Mouse (Mus musculus) heart, embryonic 14.5 days (tissue): ENCODE data around the gene Mrvi1. TPM values are rescaled to one million over a fixed set of nuclear protein-coding genes. Genes with fewer than 3 reads are reported as not detected.

Experiments used
- ATAC-seq: fragments of 200-750 bp; cut with Nextera tagmentation; 2 replicates; pipeline ENCODE4 v1.8.0; 2017; ENCODE audit warnings: low read depth, moderate TSS enrichment; ENCODE audit not compliant: insufficient number of reproducible peaks, insufficient read depth, low FRiP score
- H3K27ac ChIP-seq, 2 experiments: fragments of 200-500 bp in 1 of 2; fragments of 300-500 bp in 1 of 2; sonication (generic) in 1 of 2; replicated peaks in 1 of 2; 2 replicates each; pipeline ENCODE4 v1.5.1; 2012 to 2014; ENCODE audit warnings: low read depth in 2 of 2, low read length in 2 of 2, control low read depth in 1 of 2, mild to moderate bottlenecking in 1 of 2, mixed read lengths in 1 of 2; ENCODE audit not compliant: control insufficient read depth in 1 of 2, insufficient read depth in 1 of 2
- H3K27me3 ChIP-seq: fragments of 300-500 bp; sonication (generic); 2 replicates; pipeline ENCODE4 v1.6.1; 2014; ENCODE audit warnings: mild to moderate bottlenecking, low read length, control low read depth; ENCODE audit not compliant: control insufficient read depth, insufficient read depth
- H3K36me3 ChIP-seq: fragments of 300-500 bp; sonication (generic); 2 replicates; pipeline ENCODE4 v1.6.1; 2014; ENCODE audit warnings: mild to moderate bottlenecking, control low read depth, low read length, mixed read lengths; ENCODE audit not compliant: control insufficient read depth, insufficient read depth
- H3K4me1 ChIP-seq, 2 experiments: fragments of 200-500 bp in 1 of 2; fragments of 300-500 bp in 1 of 2; sonication (generic) in 1 of 2; 2 replicates each; pipeline ENCODE4 v1.6.1; 2012 to 2014; ENCODE audit warnings: low read length in 2 of 2, control low read depth in 1 of 2, mixed read lengths in 1 of 2; ENCODE audit not compliant: control insufficient read depth in 2 of 2, insufficient read depth in 2 of 2
- H3K4me2 ChIP-seq: fragments of 300-500 bp; sonication (generic); 2 replicates; pipeline ENCODE4 v1.6.1; 2014; ENCODE audit warnings: mild to moderate bottlenecking, low read length
- H3K4me3 ChIP-seq, 2 experiments: fragments of 200-500 bp in 1 of 2; fragments of 300-500 bp in 1 of 2; sonication (generic) in 1 of 2; 2 replicates each; pipeline ENCODE4 v1.5.1; 2012 to 2014; ENCODE audit warnings: low read length in 2 of 2, mild to moderate bottlenecking in 2 of 2, control low read depth in 1 of 2, low read depth in 1 of 2, moderate library complexity in 1 of 2; ENCODE audit not compliant: control insufficient read depth in 1 of 2, insufficient read depth in 1 of 2
- H3K9ac ChIP-seq: fragments of 300-500 bp; sonication (generic); 2 replicates; pipeline ENCODE4 v1.6.1; 2014; ENCODE audit warnings: mild to moderate bottlenecking, low read length
- H3K9me3 ChIP-seq: fragments of 300-500 bp; sonication (generic); 2 replicates; pipeline ENCODE4 v1.6.1; 2016; ENCODE audit warnings: low read length, control low read depth; ENCODE audit not compliant: control insufficient read depth
- WGBS: fragments of 180-500 bp; shearing (Covaris S2); extraction: QIAGEN DNeasy Blood & Tissue Kit; methylation state at CpG from one replicate; pipeline ENCODE4 v1.1.7; 2014; 5-methylcytosine and 5-hydroxymethylcytosine counted together
- polyA plus RNA-seq: library from polyadenylated mRNA; unstranded; fragments of >200 nt; fragmentation: Nextera tagmentation; extraction: Ambion mirVana; gene quantifications from 2 replicates; pipeline ENCODE4 v1.2.1, GENCODE M21; 2014

The Mrvi1 gene
- polyA plus RNA-seq, 1 experiment from 2014 or later: 6.3 TPM

DNA sequence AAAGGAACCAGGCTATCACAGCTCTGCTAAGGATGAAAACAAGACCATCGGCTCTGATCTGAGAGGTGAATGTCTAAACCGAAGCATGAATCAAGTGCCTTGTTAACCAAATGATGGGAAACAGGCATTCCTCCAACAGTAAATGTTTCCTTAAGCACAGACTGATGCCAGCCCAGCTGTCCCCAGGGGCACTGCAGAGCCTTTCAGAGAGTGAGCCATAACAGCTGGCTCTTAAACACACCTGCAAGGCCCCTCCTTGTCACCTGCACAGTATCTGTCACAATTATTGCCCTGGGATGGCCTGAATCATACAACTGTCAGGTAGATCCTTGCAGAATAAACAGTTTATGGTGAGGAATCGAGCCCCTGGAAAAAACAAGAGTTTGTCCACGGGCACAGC is 8.8 kb downstream of the Mrvi1 start:
- ATAC-seq: no peak
- H3K9ac ChIP-seq: no peak overlapping the region
- H3K27ac ChIP-seq: no peak overlapping the region
- peaks cover 11 to 25% of the 10 kb centered on the region in 2 experiments for H3K4me1 ChIP-seq
- no peaks in the 10 kb centered on the region for H3K36me3 ChIP-seq
- no peak overlapping the region for H3K4me2 ChIP-seq
- H3K9me3 ChIP-seq: no peaks in the 10 kb centered on the region
- WGBS: 72% methylated on average over 4 of the region's 4 CpGs
- H3K27me3 ChIP-seq: no peaks in the 10 kb centered on the region
- H3K4me3 ChIP-seq: no peak overlapping the region

DNA sequence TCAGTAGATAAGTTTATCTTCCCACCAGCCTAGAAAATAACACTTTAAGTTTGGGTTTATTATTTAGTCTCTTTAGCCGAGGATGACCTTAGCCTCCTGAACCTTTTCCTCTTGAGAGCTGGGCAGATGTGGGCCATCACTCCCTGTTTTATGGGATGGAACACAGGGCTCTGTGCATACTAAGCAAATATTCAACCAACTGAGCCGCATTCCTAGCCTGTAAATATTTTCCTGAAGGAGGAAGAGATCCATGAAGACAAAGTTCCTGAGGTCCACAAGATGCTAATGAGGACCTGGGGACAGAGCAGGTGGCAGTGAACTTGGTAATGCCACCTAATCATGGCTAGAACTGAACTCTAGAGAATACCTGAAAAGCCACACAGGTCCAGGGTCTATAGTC is 9.5 kb downstream of the Mrvi1 start:
- peaks cover 12 to 26% of the 10 kb centered on the region in 2 experiments for H3K4me1 ChIP-seq
- 77% methylated on average over 2 of the region's 2 CpGs for WGBS
- no peak for ATAC-seq

DNA sequence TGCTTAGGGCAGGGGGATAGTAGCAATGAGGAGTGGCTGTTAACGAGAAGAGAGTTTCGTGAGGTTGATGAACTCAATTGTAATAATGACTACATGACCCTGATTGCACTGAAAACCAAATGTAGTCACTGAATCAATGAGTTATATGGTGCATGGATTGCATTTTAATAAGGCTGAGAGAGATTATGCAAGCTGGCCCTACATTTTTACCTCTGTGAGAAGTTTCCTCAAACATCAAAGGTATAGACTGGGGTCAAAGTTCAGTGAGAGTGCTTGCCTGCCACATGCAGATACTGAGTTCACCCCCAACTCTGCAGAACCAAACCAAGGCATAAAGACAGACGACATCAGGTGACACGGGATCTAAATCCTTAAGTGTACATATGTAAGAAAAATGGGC is 14.9 kb downstream of the Mrvi1 start:
- WGBS: 82% methylated on average over 4 of the region's 4 CpGs
- Histone ChIP-seq H3K4me1 (peaks cover 12 to 17% of the 10 kb centered on the region in 2 experiments), H3K36me3 (no peaks in the 10 kb centered on the region), H3K9ac (no peak overlapping the region), H3K9me3 (no peaks in the 10 kb centered on the region), H3K4me2 (no peak overlapping the region), H3K4me3 (no peak overlapping the region), H3K27ac (no peak overlapping the region), H3K27me3 (no peaks in the 10 kb centered on the region)
- no peak for ATAC-seq

More for the DNA sequence above, 9.5 kb downstream of the Mrvi1 start:
- Histone ChIP-seq H3K27me3 (no peaks in the 10 kb centered on the region), H3K9me3 (no peaks in the 10 kb centered on the region), H3K4me2 (no peak overlapping the region), H3K4me3 (no peak overlapping the region), H3K9ac (no peak overlapping the region), H3K36me3 (no peaks in the 10 kb centered on the region), H3K27ac (no peak overlapping the region)

DNA sequence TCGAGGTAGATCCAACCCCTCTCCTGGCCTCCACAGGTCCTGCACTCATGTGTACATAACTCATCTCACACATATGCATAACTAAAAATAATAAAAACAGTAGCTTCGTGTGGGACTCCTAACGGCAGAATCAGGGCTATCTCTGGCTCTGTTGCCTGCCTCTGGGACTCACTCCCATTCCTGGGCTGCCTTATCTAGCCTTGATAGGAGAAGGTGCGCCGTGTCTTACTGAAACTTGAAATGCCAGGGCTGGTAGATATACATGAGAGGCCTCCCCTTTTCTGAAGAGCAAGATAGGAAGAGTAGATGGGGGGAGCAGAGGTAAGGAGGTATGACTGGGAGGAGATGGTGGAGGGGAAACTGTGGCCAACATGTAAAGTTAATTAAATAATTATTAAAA is 15.4 kb downstream of the Mrvi1 start:
- H3K27ac ChIP-seq: no peak overlapping the region
- H3K9ac ChIP-seq: no peak overlapping the region
- no peak for ATAC-seq
- no peaks in the 10 kb centered on the region for H3K27me3 ChIP-seq
- H3K9me3 ChIP-seq: no peaks in the 10 kb centered on the region
- H3K36me3 ChIP-seq: no peaks in the 10 kb centered on the region
- peaks cover 12 to 17% of the 10 kb centered on the region in 2 experiments for H3K4me1 ChIP-seq
- 55% methylated on average over 5 of the region's 5 CpGs for WGBS
- no peak overlapping the region for H3K4me2 ChIP-seq
- no peak overlapping the region for H3K4me3 ChIP-seq

DNA sequence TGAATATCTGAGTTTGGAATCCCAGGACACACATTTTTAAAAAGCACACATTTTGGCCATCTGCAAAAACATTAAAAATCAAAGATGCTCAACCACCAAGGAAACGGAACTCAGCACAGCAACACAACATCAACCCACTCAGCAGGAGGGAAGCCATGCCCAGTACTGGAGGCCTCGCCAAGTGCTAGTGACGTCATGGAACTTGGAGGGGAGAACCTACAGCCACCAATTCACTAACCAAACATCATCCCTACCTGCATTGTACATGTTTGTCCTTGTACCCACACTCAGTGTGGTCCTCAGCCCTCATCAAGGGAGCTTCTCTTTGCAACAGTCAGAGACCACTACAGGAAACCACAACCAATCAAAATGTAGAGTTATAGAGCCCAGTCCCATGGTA is 16.9 kb downstream of the Mrvi1 start:
- no peak overlapping the region for H3K4me3 ChIP-seq
- peaks cover 12 to 14% of the 10 kb centered on the region in 2 experiments for H3K4me1 ChIP-seq
- H3K9me3 ChIP-seq: no peaks in the 10 kb centered on the region
- H3K27me3 ChIP-seq: no peaks in the 10 kb centered on the region
- no peak for ATAC-seq
- no peaks in the 10 kb centered on the region for H3K36me3 ChIP-seq
- no peak overlapping the region for H3K4me2 ChIP-seq
- H3K9ac ChIP-seq: no peak overlapping the region
- H3K27ac ChIP-seq: no peak overlapping the region
- 85% methylated on average over 3 of the region's 3 CpGs for WGBS

DNA sequence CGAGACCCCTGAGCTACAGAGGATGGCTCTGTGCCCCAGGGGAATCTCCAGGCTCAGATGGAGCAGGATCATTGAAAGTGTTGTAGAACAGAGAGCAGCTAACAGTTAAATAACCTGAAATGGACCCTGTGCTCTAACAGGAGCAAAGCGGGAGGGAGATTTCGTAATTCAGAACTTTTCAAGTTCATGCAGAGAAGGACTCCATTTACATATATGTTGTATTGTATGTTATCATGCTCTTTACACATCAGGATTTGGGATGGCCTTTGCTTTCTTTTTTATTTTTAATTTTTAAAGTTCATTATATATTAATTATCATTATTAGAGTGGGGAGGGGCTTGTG is 18.6 kb downstream of the Mrvi1 start:
- peaks cover 5 to 8% of the 10 kb centered on the region in 2 experiments for H3K4me1 ChIP-seq
- no peak overlapping the region for H3K4me3 ChIP-seq
- no peak overlapping the region for H3K9ac ChIP-seq
- no peaks in the 10 kb centered on the region for H3K9me3 ChIP-seq
- H3K36me3 ChIP-seq: no peaks in the 10 kb centered on the region
- no peak for ATAC-seq
- H3K4me2 ChIP-seq: no peak overlapping the region
- H3K27me3 ChIP-seq: no peaks in the 10 kb centered on the region
- WGBS: 86% methylated on average over 3 of the region's 3 CpGs
- H3K27ac ChIP-seq: no peak overlapping the region

DNA sequence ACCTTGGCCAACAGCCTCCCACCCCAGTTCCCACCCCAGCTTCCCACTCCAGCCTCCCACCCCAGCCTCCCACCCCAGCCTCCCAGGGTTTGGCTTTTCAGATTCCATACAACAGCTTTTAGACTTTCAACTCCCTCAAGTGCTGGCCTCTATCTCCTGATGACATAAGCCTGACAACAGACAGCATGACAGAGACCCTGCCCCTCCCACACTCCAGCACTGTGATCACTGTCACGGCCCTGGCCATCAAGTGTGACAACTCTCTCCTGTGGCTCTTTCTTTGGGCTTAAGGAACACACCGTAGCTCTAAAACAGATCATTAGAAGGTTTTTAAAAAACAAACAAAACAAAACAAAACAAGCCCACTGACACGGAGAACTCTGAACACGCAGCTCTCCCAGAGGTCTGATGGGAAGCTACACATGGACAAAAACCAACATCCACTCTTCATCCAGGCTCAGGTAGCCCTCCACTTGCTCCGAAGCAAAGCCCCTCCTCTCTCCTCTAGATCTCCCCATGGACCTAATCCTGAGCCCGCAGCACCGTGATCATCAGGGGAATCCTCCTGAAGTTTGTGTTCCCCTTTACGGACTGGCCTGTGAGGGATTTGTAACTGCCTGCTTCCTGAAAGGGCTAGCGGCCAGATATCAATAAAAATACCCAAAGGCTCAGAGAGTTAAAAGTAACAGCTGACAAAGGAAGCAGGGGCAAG is 19.2 kb downstream of the Mrvi1 start:
- 47% methylated on average over 9 of the region's 9 CpGs for WGBS

DNA sequence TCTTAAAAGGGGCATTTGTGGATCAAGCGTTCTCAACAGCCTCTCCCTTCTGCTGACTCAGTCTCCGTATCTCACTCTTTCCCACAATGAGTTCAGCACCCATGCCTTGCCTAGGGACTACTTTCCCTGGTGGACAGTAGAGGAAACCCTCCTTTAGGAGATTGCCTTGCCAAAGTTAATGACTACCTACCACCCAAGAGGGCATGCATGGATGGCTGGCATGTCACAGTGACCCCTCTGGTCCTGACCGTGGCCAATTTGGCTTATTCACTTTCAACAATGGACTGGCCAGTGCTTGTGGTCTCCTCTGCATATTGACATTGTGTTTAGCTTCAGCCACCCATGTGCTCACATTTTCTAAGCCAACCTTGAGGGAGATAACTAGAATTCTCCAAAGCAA is 19.8 kb downstream of the Mrvi1 start:
- no peaks in the 10 kb centered on the region for H3K27me3 ChIP-seq
- H3K27ac ChIP-seq: no peak overlapping the region
- no peak for ATAC-seq
- H3K36me3 ChIP-seq: no peaks in the 10 kb centered on the region
- no peak overlapping the region for H3K4me3 ChIP-seq
- H3K4me1 ChIP-seq: peaks cover 2% of the 10 kb centered on the region in 2 experiments; a peak in 2 of 4 replicates
- no peak overlapping the region for H3K4me2 ChIP-seq
- H3K9me3 ChIP-seq: no peaks in the 10 kb centered on the region
- WGBS: 82% methylated on average over 3 of the region's 3 CpGs
- H3K9ac ChIP-seq: no peak overlapping the region

More for the DNA sequence above, 19.2 kb downstream of the Mrvi1 start:
- Histone ChIP-seq H3K36me3 (no peaks in the 10 kb centered on the region), H3K4me2 (no peak overlapping the region), H3K27ac (no peak overlapping the region), H3K4me1 (peaks cover 2 to 3% of the 10 kb centered on the region in 2 experiments; a peak in 3 of 4 replicates), H3K4me3 (no peak overlapping the region), H3K9ac (no peak overlapping the region), H3K9me3 (no peaks in the 10 kb centered on the region), H3K27me3 (no peaks in the 10 kb centered on the region)
- ATAC-seq: no peak
